Mouse (Mus musculus) C2C12 (cell line): ENCODE data around the gene Pltp. TPM values are rescaled to one million over a fixed set of nuclear protein-coding genes. Genes with fewer than 3 reads are reported as not detected.

ENCODE experiments used
- H3K27me3 ChIP-seq: one replicate; pipeline ENCODE4 v1.6.1; 2011; ENCODE audit not compliant: control insufficient read depth, insufficient read depth, insufficient read length
- H3K36me3 ChIP-seq: one replicate; pipeline ENCODE4 v1.6.1; 2011; ENCODE audit not compliant: control insufficient read depth, insufficient read depth
- H3K4me3 ChIP-seq: one replicate; pipeline ENCODE4 v1.5.1; 2011; ENCODE audit warnings: mild to moderate bottlenecking, control low read depth; ENCODE audit not compliant: poor library complexity, insufficient read depth, severe bottlenecking
- H3K79me2 ChIP-seq: one replicate; pipeline ENCODE4 v1.6.1; 2011; ENCODE audit not compliant: control insufficient read depth, insufficient read depth
- H3K79me3 ChIP-seq: one replicate; pipeline ENCODE4 v1.6.1; 2011; ENCODE audit warnings: low read depth, control low read depth
- H3ac ChIP-seq: one replicate; pipeline ENCODE3; 2011; ENCODE audit warnings: low read depth; ENCODE audit not compliant: control insufficient read depth, insufficient read length
- CEBPB ChIP-seq: IDR thresholded peaks from one replicate; pipeline ENCODE4 v1.6.1; 2011; ENCODE audit warnings: low read depth, mild to moderate bottlenecking, control low read depth, moderate library complexity
- CTCF ChIP-seq: IDR thresholded peaks from one replicate; pipeline ENCODE4 v1.5.1; 2011; ENCODE audit not compliant: control insufficient read depth, insufficient read depth, insufficient read length
- FOSL1 ChIP-seq: IDR thresholded peaks from one replicate; pipeline ENCODE4 v1.8.0; 2011; ENCODE audit warnings: mild to moderate bottlenecking, low read length; ENCODE audit not compliant: poor library complexity, insufficient read depth, severe bottlenecking
- MAX ChIP-seq: IDR thresholded peaks from one replicate; pipeline ENCODE4 v1.6.1; 2011; ENCODE audit warnings: mild to moderate bottlenecking, control low read depth
- MYOD1 ChIP-seq: IDR thresholded peaks from one replicate; pipeline ENCODE4 v1.6.1; 2011; ENCODE audit warnings: low read depth; ENCODE audit not compliant: control insufficient read depth, insufficient read length
- MYOG ChIP-seq: IDR thresholded peaks from one replicate; pipeline ENCODE4 v1.6.1; 2011; ENCODE audit not compliant: control insufficient read depth, insufficient read length; ENCODE audit errors: extremely low read depth
- USF1 ChIP-seq: IDR thresholded peaks from one replicate; pipeline ENCODE4 v1.6.1; 2011; ENCODE audit warnings: low read depth, mild to moderate bottlenecking, control low read depth, moderate library complexity
- polyA plus RNA-seq: library from polyadenylated mRNA; unstranded; fragments of >200 nt; fragmentation: generic; extraction: Trizol; gene quantifications from one replicate; pipeline ENCODE4 v1.2.1, GENCODE M21; 2012; ENCODE audit warnings: missing spikeins

Pltp gene
- polyA plus RNA-seq, 1 experiment = 13.3 TPM

DNA sequence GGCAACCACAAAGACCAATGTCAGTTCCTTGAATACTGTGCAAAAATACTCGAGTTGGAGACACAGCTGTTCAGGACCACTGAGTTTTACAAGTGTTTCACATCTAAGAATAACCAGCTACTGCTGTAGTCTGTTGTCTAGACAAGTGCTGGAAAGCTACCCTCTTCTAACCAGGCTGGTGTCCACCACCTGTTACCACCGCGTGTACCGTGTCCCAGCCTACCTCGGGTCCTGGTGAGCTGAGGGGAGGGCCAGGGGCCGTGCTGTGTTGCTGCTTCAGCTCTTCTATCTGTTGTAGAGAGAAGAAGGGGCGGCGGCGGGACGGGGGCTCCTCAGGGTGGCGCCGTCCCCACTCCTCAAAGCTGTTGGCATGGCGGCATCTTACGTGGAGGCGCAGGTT, 41.5 kb upstream of the Pltp start:
- Histone ChIP-seq H3K79me2 (no peaks in the 10 kb centered on the region), H3ac (no peak overlapping the region), H3K79me3 (no peaks in the 10 kb centered on the region), H3K27me3 (no peaks in the 10 kb centered on the region), H3K36me3 (peaks cover 77% of the 10 kb centered on the region), H3K4me3 (no peak overlapping the region)
- TF ChIP-seq CTCF = no peak
- TF ChIP-seq MAX = no peak
- TF ChIP-seq FOSL1 = no peak
- TF ChIP-seq MYOD1 = no peak
- no peak for TF ChIP-seq MYOG

GRCm38 (mm10) chr2:164898008-164898407, 40.5 kb upstream of the Pltp start:
- Histone ChIP-seq H3K79me2 (no peaks in the 10 kb centered on the region), H3K79me3 (no peaks in the 10 kb centered on the region), H3ac (no peak overlapping the region), H3K4me3 (no peak overlapping the region), H3K36me3 (peaks cover 86% of the 10 kb centered on the region), H3K27me3 (no peaks in the 10 kb centered on the region)
- TF ChIP-seq MAX = no peak
- no peak for TF ChIP-seq CEBPB
- no peak for TF ChIP-seq USF1
- TF ChIP-seq MYOG = no peak
- no peak for TF ChIP-seq FOSL1
- TF ChIP-seq CTCF = no peak
- no peak for TF ChIP-seq MYOD1

DNA sequence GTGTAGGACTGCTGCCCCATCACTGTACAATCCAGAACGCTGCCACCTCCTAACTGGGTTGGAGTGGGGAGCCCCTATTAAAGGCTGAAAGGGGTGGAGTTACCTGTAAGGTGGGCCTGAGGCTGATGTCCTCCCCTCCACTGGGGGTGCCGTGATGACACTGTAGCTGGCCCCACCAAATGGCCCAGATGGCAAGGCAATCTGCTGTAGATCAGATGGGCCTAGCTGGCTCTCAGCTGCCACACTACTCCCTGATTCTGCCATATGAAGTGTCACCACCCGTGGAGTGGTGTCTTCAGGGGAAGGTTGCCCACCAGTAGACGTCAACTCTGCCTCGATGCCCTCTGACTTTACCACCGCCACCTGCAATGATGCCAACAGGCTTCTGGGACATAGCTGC, 38.4 kb upstream of the Pltp start:
- Histone ChIP-seq H3K4me3 (no peak overlapping the region), H3K27me3 (no peaks in the 10 kb centered on the region), H3K79me2 (no peaks in the 10 kb centered on the region), H3K36me3 (peaks cover 94% of the 10 kb centered on the region), H3ac (no peak overlapping the region), H3K79me3 (no peaks in the 10 kb centered on the region)
- TF ChIP-seq MAX = no peak
- TF ChIP-seq FOSL1 = no peak
- TF ChIP-seq MYOG = no peak
- TF ChIP-seq CEBPB = no peak
- no peak for TF ChIP-seq CTCF
- no peak for TF ChIP-seq USF1
- TF ChIP-seq MYOD1 = no peak

DNA sequence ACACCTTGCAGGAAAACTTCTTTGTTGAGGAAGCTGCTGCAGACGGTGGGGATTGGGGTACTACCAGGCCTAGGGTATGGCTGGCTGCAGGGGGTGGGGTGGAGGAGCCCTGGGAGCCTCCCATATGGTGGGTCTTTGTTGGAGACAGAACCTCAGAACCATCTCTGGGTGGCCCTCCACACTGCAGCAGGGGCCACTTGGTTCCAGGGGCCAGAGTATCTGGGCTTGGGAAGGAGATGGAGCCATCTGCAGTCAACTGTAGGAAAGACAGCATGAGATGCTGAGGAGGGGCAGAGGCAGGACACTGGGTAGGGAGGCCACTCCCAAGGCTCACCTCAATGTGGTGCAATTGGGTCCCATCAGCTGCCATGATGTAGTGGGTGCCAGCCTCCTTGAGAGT, 37.1 kb upstream of the Pltp start:
- H3ac ChIP-seq = no peak overlapping the region
- H3K27me3 ChIP-seq = no peaks in the 10 kb centered on the region
- no peaks in the 10 kb centered on the region for H3K79me2 ChIP-seq
- no peak for TF ChIP-seq FOSL1
- peak; percentile 17 for TF ChIP-seq CTCF
- H3K79me3 ChIP-seq = no peaks in the 10 kb centered on the region
- H3K4me3 ChIP-seq = no peak overlapping the region
- H3K36me3 ChIP-seq = peaks cover 96% of the 10 kb centered on the region

GRCm38 (mm10) chr2:164894048-164894447, 36.5 kb upstream of the Pltp start:
- Histone ChIP-seq H3ac (no peak overlapping the region), H3K79me3 (no peaks in the 10 kb centered on the region), H3K4me3 (no peak overlapping the region), H3K27me3 (no peaks in the 10 kb centered on the region), H3K79me2 (no peaks in the 10 kb centered on the region), H3K36me3 (peaks cover 97% of the 10 kb centered on the region)
- TF ChIP-seq MYOD1 = no peak
- no peak for TF ChIP-seq USF1
- TF ChIP-seq MAX = no peak
- TF ChIP-seq CEBPB = no peak
- TF ChIP-seq FOSL1 = no peak
- TF ChIP-seq CTCF = no peak
- TF ChIP-seq MYOG = no peak

GRCm38 (mm10) chr2:164892696-164893216, 35.2 kb upstream of the Pltp start:
- Histone ChIP-seq H3ac (no peak overlapping the region), H3K4me3 (no peak overlapping the region), H3K79me3 (no peaks in the 10 kb centered on the region), H3K79me2 (no peaks in the 10 kb centered on the region), H3K36me3 (peaks cover 97% of the 10 kb centered on the region), H3K27me3 (no peaks in the 10 kb centered on the region)
- TF ChIP-seq FOSL1 = no peak
- TF ChIP-seq MAX = no peak
- TF ChIP-seq CEBPB = no peak
- no peak for TF ChIP-seq CTCF
- no peak for TF ChIP-seq MYOD1
- TF ChIP-seq MYOG = no peak
- no peak for TF ChIP-seq USF1
